Mouse (Mus musculus): ENCODE results near the gene 1110032F04Rik. TPM values are rescaled to one million over a fixed set of nuclear protein-coding genes. Genes with fewer than 3 reads are reported as not detected.

1110032F04Rik gene
- polyA plus RNA-seq, 1 experiment from 2014 or later = 0.85 TPM

Other genes with a start within 250 kb of the 1110032F04Rik start
- 2.7 and 2.9 TPM in 2 replicates for gene Il12a, start 178.9 kb upstream of the 1110032F04Rik start, polyA plus RNA-seq (2015; fragmentation: Nextera tagmentation; extraction: Ambion mirVana)
- 5.9 and 7.1 TPM in 2 replicates for gene Ift80, start 135.0 kb downstream of the 1110032F04Rik start, polyA plus RNA-seq (2015; fragmentation: Nextera tagmentation; extraction: Ambion mirVana)
- gene Smc4, start 135.2 kb downstream of the 1110032F04Rik start, polyA plus RNA-seq (2015; fragmentation: Nextera tagmentation; extraction: Ambion mirVana) = 166 and 219 TPM in 2 replicates
- 135 and 164 TPM in 2 replicates for gene Trim59, start 175.2 kb downstream of the 1110032F04Rik start, polyA plus RNA-seq (2015; fragmentation: Nextera tagmentation; extraction: Ambion mirVana)